Mouse (Mus musculus) midbrain, embryonic 10.5 days (tissue): ENCODE data around the gene Crabp1. TPM values are rescaled to one million over a fixed set of nuclear protein-coding genes. Genes with fewer than 3 reads are reported as not detected.
A peak's percentile ranks its signal among the peaks of the same experiment; 100 is the strongest.

ENCODE experiments used
- DNase-seq: peaks from one replicate; pipeline ENCODE4 v3.0.0-alpha.2; 2017; ENCODE audit warnings: low spot score
- H3K27ac ChIP-seq: fragments of 300-500 bp; sonication (generic); replicated peaks from 2 replicates; pipeline ENCODE4 v1.5.1; 2016; ENCODE audit warnings: mild to moderate bottlenecking
- H3K27me3 ChIP-seq: fragments of 300-500 bp; sonication (generic); 2 replicates; pipeline ENCODE4 v1.6.1; 2016; ENCODE audit warnings: low read depth, mild to moderate bottlenecking; ENCODE audit not compliant: poor library complexity, severe bottlenecking
- H3K36me3 ChIP-seq: fragments of 300-500 bp; sonication (generic); 2 replicates; pipeline ENCODE4 v1.6.1; 2016; ENCODE audit warnings: mild to moderate bottlenecking, moderate library complexity
- H3K4me1 ChIP-seq: fragments of 300-500 bp; sonication (generic); 2 replicates; pipeline ENCODE4 v1.6.1; 2016
- H3K4me3 ChIP-seq: fragments of 300-500 bp; sonication (generic); 2 replicates; pipeline ENCODE4 v1.5.1; 2016; ENCODE audit warnings: mild to moderate bottlenecking, moderate library complexity
- H3K9me3 ChIP-seq: fragments of 300-500 bp; sonication (generic); replicated peaks from 2 replicates; pipeline ENCODE4 v1.6.1; 2016; ENCODE audit warnings: mild to moderate bottlenecking
- WGBS: fragments of 180-500 bp; shearing (Covaris S2); methylation state at CpG from one replicate; pipeline ENCODE4 v1.1.7; 2016; 5-methylcytosine and 5-hydroxymethylcytosine counted together
- polyA plus RNA-seq: library from polyadenylated mRNA; unstranded; fragments of >200 nt; fragmentation: Nextera tagmentation; extraction: Ambion mirVana; gene quantifications from 2 replicates; pipeline ENCODE4 v1.2.1, GENCODE M21; 2016

Crabp1 gene
- polyA plus RNA-seq, 1 experiment from 2014 or later, result 1,287 TPM

DNA sequence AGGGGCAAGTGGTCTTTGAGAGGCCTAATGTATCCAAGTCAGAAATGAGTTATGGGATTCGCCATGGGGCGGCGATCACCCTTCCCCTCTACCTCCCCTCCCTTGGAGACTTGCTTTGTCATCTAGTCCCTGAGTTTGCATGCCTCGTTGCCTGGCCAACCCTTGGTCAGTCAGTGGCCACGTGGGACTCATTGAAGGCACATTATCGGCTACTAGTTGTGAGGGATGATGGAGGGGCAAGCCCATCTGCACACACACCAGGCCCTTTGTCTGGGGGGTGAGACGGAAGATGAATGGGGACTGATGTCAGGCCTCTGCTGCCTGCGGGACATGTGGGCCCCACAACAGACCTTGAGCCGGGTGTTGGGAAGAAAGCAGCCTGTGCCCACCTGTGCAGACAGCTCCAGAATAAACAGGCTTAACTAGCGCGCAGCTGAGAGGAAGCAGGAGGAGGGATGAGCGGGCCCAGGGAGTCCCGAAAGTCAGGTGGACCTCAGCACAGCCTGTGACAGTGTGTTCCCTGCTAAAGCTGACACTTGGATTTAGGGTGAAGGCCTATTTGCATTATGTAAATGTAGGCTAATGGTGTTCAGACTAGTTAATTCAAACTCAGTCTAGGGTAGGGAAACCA is 18.7 kb upstream of the Crabp1 start:
- H3K4me3 ChIP-seq, result no peak overlapping the region
- H3K4me1 ChIP-seq, result peaks cover 26% of the 10 kb centered on the region
- H3K36me3 ChIP-seq, result no peaks in the 10 kb centered on the region
- no peaks in the 10 kb centered on the region for H3K27me3 ChIP-seq
- H3K9me3 ChIP-seq, result no peaks in the 10 kb centered on the region
- peak overlapping the region; percentile 43 for H3K27ac ChIP-seq
- DNase-seq, result peak; percentile 39
- WGBS, result 61% methylated on average over 13 of the region's 13 CpGs

DNA sequence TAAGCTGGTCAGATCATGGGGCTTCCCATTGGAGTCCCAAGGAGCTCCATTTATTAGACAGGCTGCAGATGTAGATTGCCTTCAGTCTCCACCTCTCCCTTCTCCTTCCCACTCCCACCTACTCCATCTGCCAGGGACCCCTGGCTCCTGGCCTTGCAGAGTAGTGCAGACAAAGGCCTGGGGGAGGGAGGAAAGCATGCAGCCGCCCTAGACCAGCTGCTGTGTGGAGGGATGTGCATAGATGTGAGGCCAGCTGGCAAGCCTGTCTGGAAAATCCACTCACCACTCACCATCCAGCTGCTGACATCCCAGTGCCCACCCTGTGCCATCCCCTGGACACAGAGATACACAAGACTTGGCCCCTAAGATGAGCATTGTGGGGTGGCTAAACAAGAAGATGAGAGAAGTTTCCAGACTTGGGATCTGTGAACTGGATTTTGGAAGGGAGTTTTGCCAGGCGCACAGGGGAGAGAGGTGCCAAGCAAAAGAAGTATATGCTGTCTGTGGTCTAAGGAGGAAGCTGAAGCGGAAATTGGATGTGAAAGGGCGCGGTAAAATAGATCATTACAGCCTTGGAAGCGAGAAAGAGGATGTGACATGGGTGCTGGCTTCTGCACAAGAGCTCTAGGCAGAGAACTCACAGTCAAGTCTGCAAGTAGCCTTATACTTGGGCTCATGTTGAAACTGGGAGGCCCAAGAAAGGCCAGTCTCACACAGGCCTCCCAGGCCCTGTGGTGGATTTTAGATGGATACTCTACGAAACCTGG is 14.2 kb upstream of the Crabp1 start:
- no peaks in the 10 kb centered on the region for H3K36me3 ChIP-seq
- no peaks in the 10 kb centered on the region for H3K9me3 ChIP-seq
- DNase-seq, result no peak
- WGBS, result 85% methylated on average over 7 of the region's 7 CpGs
- H3K4me1 ChIP-seq, result peaks cover 46% of the 10 kb centered on the region
- peaks cover 11% of the 10 kb centered on the region; the same call in 1 of the 2 replicates for H3K27me3 ChIP-seq
- no peak overlapping the region for H3K4me3 ChIP-seq
- peak overlapping the region; percentile 39 for H3K27ac ChIP-seq

DNA sequence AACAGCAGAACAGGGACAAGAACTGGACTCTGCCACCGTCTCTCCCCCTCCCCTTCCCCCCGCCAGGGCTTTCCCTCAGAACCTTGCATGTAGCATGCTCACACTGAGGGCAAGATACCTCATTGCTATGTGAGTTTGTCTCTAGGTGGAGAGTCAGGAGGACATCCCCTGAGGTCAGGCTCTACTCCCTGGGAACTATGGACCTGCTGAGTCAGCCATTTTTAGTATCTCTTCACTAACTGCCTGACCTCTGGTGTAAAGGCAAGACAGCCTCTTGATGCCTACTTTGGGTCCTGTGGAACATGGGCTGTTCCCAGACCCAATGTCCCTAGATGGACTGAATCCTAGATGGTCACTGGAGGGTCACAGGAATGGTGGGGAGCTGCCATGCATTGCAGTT is 12.9 kb upstream of the Crabp1 start:
- WGBS, result 90% methylated on average over 2 of the region's 2 CpGs
- H3K27ac ChIP-seq, result peak overlapping the region; percentile 64; the same call in 1 of the 2 replicates

DNA sequence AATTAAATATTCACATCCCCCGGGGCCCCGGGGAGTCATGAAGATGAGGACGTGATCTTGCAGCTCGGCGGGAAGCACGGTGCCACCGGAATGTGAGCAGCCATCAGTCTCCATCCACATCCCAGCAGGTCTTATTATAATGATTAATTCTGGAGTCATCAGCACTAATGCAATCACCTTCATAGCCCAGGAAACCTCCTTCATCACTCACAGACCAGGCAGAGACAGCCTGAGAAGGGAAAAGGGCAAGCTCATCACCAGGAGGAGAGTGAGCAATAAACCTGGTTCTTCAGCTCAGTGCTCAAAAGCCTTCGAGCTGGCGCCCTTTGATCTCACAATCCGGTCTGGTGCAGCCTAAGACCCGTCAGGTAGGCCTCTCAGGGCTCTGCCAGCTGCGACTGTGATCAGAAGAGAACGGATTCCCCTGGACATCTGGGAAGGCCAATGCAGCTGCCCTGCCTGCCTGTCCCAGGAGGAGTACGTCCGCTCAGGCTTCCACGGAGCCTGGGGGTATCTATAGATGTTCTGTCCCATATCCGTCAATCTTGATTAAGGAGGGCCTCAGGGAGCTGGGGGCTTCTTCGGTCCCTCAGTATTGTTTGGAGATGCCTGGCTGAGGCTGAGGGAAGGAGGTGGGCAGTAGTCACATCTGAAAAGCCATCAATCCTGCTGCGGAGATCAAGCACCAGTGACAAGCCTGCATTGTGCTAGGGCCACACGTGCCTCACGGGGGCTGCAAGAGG is 12.2 kb upstream of the Crabp1 start:
- no peaks in the 10 kb centered on the region for H3K36me3 ChIP-seq
- H3K4me3 ChIP-seq, result peak overlapping the region; percentile 18; the same call in 1 of the 2 replicates
- no peaks in the 10 kb centered on the region for H3K9me3 ChIP-seq
- H3K4me1 ChIP-seq, result peaks cover 36% of the 10 kb centered on the region
- H3K27ac ChIP-seq, result peak overlapping the region; percentile 64
- 36% methylated on average over 21 of the region's 21 CpGs for WGBS
- peak; percentile 54 for DNase-seq
- H3K27me3 ChIP-seq, result peaks cover 11% of the 10 kb centered on the region; the same call in 1 of the 2 replicates

More for the DNA sequence above, 12.9 kb upstream of the Crabp1 start:
- Histone ChIP-seq H3K36me3 (no peaks in the 10 kb centered on the region), H3K4me1 (peaks cover 36% of the 10 kb centered on the region), H3K4me3 (no peak overlapping the region), H3K9me3 (no peaks in the 10 kb centered on the region), H3K27me3 (peaks cover 11% of the 10 kb centered on the region; the same call in 1 of the 2 replicates)
- no peak for DNase-seq

DNA sequence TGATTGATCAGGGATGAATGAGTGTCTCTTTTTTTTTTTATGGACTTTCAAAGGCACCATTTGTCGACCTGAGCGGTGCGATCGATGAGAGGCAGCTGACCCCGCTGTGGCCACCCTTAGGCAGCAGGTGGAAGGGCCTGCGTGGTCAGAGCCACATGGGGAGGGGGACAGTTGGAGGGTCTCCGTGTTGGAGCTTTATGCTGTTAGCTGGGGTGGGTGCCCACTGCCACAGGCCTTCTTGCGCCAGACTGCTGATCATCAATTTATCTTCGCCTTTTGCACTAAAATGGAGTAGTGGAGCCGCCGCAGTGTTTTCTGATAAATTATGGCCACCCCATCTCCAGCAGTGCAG is 11.6 kb upstream of the Crabp1 start:
- no peaks in the 10 kb centered on the region for H3K9me3 ChIP-seq
- peaks cover 36% of the 10 kb centered on the region for H3K4me1 ChIP-seq
- 70% methylated on average over 11 of the region's 11 CpGs for WGBS
- no peak for DNase-seq
- H3K27ac ChIP-seq, result peak overlapping the region; percentile 64
- peaks cover 11% of the 10 kb centered on the region; the same call in 1 of the 2 replicates for H3K27me3 ChIP-seq
- no peak overlapping the region for H3K4me3 ChIP-seq
- no peaks in the 10 kb centered on the region for H3K36me3 ChIP-seq

DNA sequence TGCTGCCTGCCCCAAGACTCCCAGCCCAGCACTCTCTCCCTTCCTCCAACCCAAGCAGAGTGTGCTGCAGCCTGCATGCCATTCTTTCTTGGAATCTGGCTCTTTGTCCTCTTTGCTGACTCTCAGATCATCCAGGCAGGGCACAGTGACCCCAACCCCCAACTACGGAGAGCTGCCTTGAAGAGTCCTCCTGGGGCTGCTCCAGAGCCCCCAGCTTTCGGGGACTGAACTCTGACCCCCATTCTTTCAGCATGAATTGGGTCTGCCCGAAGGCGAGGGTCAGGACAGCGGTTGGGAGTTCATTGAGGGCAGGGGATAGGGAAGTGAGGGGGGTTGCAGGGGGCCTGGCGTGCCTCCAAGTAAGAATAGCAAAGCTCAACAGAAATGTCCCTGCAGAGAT is 5.0 kb upstream of the Crabp1 start:
- DNase-seq, result peak; percentile 75
- H3K27ac ChIP-seq, result peak overlapping the region; percentile 84
- no peaks in the 10 kb centered on the region for H3K36me3 ChIP-seq
- H3K4me1 ChIP-seq, result peaks cover 34% of the 10 kb centered on the region
- peaks cover 33% of the 10 kb centered on the region for H3K27me3 ChIP-seq
- WGBS, result 9% methylated on average over 6 of the region's 6 CpGs
- H3K9me3 ChIP-seq, result no peaks in the 10 kb centered on the region
- H3K4me3 ChIP-seq, result peak overlapping the region; percentile 18; the same call in 1 of the 2 replicates

DNA sequence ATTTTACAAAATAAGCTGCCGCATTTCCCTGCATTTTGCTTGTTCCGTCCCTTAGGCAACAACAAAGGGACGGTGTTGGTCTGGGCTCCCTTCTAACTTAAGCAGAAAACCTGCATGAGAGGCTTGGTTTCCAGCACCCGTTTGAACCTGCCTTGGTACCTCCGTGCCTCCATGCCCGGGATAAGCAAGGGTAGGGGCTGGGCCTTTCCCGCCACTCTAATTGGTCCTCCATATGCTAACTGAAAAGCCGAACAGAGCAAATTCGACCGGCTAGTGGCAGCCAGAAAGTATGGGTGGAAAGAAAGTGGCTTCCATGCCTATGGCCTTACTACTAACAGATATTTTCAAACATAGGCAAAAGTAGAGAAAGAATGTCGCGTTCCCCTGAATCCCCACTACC is 457 bp upstream of the Crabp1 start:
- Histone ChIP-seq H3K27me3 (peaks cover 77% of the 10 kb centered on the region), H3K4me1 (peaks cover 48% of the 10 kb centered on the region), H3K36me3 (no peaks in the 10 kb centered on the region; the same call in 1 of the 2 replicates), H3K27ac (peak overlapping the region; percentile 76), H3K9me3 (no peaks in the 10 kb centered on the region), H3K4me3 (peak overlapping the region; percentile 53)
- 18% methylated on average over 12 of the region's 12 CpGs for WGBS
- DNase-seq, result no peak

DNA sequence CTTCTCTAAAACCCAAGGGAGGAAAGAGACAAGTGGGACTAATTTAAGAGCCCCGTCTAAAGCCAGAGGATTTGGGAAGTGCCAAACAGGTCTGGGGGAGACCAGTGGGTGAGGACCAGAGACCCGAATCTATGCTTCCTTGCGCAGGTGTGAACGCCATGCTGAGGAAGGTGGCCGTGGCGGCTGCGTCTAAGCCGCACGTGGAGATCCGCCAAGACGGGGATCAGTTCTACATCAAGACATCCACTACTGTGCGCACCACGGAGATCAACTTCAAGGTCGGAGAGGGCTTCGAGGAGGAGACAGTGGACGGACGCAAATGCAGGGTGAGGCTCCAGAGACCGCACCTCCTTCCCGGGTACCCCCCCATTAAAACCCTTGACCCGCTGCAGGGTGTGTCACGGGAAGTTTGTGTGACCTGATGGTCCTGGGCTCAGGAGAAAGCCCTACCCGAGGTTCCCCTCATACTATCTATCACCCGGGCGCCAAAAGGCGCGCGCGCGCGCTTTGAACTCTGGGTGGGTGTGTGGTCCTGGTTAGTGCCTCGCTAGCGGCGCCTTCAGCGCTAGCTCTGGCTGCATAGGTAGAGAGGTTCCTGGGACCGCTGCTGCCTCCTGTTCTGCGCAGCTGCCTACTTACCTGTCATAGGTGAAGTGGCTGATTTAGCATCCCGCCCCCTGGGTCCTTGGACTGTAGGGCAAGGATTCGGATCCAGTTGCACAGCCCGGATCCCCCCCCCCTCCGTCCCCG is 963 bp downstream of the Crabp1 start:
- H3K27ac ChIP-seq, result peak overlapping the region; percentile 76
- WGBS, result 1% methylated on average over 41 of the region's 41 CpGs

DNA sequence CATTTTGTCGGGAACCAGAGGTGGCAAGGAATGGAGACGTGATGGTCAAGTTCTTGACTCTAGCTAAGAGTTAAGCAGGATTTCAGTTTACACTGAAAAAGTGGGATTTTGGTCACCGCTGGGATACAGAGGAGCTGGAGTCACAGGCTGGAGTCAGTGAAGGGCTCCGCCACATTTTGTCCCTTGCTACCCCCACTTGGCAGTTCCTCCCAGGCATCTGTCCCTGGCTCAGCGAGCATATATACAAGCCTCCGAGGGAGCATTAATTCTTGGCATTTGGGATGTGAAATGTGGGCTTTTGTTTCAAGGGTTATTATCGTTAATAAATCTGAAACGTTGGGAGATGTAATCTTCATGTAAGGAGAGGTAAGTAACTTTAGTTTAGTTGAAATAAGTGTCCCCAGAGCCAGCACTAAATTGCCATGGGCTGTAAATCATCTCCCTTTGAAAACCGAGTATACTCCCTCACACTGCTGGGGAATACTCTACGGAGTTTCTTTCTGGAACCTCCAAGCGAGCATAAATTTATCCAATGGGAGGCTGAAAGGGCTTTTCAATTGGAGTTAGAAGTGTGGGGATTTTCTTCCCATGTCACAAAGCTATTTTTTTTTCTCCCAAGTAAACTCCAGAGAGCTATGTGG is 5.7 kb downstream of the Crabp1 start:
- Histone ChIP-seq H3K36me3 (no peaks in the 10 kb centered on the region; the same call in 1 of the 2 replicates), H3K27me3 (peaks cover 39% of the 10 kb centered on the region), H3K4me1 (peaks cover 25% of the 10 kb centered on the region), H3K9me3 (no peaks in the 10 kb centered on the region), H3K27ac (peak overlapping the region; percentile 46; the same call in 1 of the 2 replicates), H3K4me3 (peak overlapping the region; percentile 36)
- 72% methylated on average over 11 of the region's 11 CpGs for WGBS
- no peak for DNase-seq

More for the DNA sequence above, 963 bp downstream of the Crabp1 start:
- Histone ChIP-seq H3K9me3 (no peaks in the 10 kb centered on the region), H3K4me3 (peak overlapping the region; percentile 53), H3K4me1 (peaks cover 43% of the 10 kb centered on the region), H3K36me3 (no peaks in the 10 kb centered on the region; the same call in 1 of the 2 replicates), H3K27me3 (peaks cover 79% of the 10 kb centered on the region)
- DNase-seq, result peak; percentile 51

DNA sequence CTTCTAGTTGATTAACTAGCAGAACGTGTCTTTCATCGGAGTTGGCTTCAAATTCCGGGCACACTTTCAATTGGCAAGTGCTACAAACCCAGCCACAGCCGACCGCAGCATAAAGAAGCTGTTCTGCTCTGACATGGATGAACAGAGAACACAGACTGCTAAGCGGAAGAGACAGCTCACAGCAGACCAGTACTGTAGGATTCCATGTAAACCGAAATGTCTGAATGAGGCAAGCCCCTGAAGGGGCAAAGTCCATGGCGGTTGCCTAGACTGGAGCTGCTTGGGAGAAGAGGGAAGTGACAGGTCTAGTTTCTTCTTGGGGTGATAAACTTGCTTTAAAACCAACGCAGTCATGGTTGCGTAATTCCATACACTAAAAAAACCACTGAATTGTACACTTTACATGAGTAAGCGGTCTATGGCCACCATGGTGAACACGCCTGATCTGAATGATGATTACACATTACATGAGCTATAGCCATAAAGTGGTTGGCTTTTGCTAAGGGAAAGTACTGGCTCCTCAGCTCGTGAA is 12.0 kb downstream of the Crabp1 start:
- Histone ChIP-seq H3K4me1 (peaks cover under 1% of the 10 kb centered on the region; the same call in 1 of the 2 replicates), H3K27ac (no peak overlapping the region), H3K27me3 (no peaks in the 10 kb centered on the region), H3K9me3 (no peaks in the 10 kb centered on the region), H3K36me3 (no peaks in the 10 kb centered on the region), H3K4me3 (no peak overlapping the region)
- WGBS, result 93% methylated on average over 13 of the region's 13 CpGs
- DNase-seq, result no peak

DNA sequence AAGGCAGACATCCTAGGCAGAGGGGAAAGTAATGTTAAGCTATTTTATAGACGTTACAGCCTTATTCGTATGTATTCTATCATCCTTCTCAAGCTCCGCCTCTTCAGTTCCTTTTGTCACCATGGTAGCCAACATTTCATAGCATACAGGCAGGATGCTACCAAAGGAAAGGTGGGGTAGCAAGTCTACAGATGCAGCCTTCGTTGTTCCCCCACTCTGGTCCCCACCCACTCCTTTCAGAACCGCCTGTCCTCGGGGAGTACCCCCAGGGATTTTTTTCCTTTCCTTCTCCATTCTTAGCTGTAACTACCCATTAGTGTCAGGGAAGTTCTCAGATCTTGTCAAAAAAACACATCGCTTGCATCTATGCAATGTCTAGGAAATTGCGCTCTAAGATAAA is 14.7 kb downstream of the Crabp1 start:
- no peak overlapping the region for H3K4me3 ChIP-seq
- peaks cover 3% of the 10 kb centered on the region; the same call in 1 of the 2 replicates for H3K4me1 ChIP-seq
- WGBS, result 85% methylated on average over 8 of the region's 8 CpGs
- H3K9me3 ChIP-seq, result no peaks in the 10 kb centered on the region
- no peaks in the 10 kb centered on the region for H3K27me3 ChIP-seq
- no peak for DNase-seq
- H3K36me3 ChIP-seq, result no peaks in the 10 kb centered on the region
- H3K27ac ChIP-seq, result no peak overlapping the region
